Mouse (Mus musculus): ENCODE results near the gene Hs6st3.

DNA sequence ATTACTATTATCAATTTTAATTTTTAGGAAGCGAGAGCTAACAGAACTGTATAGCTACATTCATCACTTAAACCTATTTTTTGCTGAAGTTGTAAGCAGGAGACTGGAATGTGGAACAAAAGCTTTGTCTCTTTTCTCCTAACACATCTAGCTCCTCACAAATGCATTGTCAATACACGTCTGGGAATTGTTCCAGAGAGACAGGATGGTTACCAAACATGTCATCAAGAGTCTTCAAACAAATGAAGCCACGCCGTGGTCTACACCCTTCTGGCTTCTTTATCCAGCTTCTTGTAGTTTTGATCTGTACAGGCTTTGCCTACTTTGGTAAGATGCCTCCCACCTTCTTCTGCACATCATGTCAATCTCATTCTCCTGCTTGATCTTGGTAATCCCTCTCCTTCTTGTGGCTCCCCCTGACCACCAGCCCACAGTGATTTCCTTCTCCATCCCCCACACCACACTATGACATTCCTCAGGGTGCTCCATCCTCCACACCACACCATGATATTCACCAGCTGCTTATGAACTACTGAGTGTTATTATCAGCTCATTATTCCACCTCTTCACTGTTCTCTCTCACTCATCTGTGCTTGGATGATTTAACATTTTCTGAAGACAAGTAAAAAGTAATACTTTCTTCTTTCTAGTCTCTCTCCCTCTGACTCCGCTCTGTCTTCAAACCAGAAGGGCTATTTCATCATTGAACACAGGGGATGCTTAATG is 351.0 kb downstream of the Hs6st3 start:
- TF ChIP-seq CTCF (IDR thresholded peaks at IDR 0.05; ENCODE audit: low read depth, low read length) (no peak), POLR2A (IDR thresholded peaks at IDR 0.05; ENCODE audit: insufficient read depth, low read length) (no peak)

Data from ES-Bruce4 (cell line).